Mouse (Mus musculus) layer of hippocampus, adult 8-10 months (tissue): ENCODE measurements around the gene Haus4. TPM values are rescaled to one million over a fixed set of nuclear protein-coding genes. Genes with fewer than 3 reads are reported as not detected.

Source experiments
- DNase-seq, 2 experiments: peaks; one replicate each; pipeline ENCODE4 v3.0.0; 2022; ENCODE audit warnings: low spot score in 2 of 2
- total RNA-seq, 4 experiments: library from RNA; stranded (reverse); gene quantifications; 2 replicates each; pipeline ENCODE4 v1.2.4; 2022

Gene Haus4
- total RNA-seq, 4 experiments from 2014 or later, result 3.6 to 9.7 (median 4.9) TPM

DNA sequence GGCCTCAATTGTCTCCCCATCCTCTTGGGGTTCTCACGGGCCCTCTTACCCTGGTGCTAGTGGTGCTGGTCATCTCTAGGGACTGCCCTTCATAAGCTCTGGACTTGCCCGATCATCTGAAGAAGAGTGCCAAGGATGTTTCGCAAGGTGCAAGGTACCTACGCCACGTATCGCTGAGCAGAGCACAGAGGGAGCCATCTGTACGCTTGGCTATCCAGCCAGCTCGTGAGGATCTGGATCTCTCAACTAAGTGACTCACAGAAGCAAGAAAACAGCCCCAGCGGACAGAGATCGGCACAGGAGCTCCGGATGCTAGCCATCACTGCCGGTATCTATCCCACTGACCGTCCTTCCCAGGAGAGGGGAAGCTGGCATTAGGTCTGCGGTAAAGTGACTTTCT, 57.7 kb downstream of the Haus4 start:
- no peak for DNase-seq

DNA sequence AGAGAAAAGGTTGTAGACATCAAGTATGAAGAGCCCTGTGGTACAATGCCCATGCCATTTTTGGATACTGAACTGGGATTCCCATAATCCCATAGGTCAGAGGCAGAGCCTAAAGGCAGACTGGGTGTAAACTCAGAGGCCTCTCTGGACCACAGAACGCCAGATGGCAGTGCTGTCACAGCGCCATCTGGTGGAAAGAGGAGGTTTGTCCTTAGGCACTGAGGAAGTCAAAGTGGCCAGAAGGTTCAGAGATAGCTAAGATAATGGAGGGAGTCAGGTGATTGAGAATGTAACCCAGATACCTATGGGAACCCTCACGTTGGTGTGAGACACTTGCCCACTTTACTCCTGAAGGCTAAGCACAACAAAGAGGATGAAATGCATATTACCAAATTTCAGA, 60.2 kb downstream of the Haus4 start:
- peak in 1 of 2 experiments; percentile 72 for DNase-seq

DNA sequence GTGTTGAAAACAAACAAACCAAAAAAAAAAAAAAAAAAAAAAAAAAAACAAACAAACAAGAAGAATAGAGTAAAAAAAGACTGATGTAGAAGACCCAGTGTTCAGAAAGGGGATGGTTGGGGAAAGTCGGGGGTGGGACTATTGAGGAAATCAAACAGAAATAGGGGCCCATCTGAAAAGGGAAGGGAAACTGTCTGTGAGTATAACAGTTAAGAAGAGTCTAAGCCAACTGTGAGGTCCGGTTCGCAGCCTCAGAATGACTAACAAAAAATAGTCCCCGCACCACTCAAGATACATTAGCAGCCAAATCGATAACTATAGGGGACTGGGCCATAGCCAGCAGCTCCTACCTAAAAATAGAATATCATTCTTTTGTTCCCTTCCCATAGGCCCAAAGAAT, 61.2 kb downstream of the Haus4 start:
- no peak for DNase-seq

DNA sequence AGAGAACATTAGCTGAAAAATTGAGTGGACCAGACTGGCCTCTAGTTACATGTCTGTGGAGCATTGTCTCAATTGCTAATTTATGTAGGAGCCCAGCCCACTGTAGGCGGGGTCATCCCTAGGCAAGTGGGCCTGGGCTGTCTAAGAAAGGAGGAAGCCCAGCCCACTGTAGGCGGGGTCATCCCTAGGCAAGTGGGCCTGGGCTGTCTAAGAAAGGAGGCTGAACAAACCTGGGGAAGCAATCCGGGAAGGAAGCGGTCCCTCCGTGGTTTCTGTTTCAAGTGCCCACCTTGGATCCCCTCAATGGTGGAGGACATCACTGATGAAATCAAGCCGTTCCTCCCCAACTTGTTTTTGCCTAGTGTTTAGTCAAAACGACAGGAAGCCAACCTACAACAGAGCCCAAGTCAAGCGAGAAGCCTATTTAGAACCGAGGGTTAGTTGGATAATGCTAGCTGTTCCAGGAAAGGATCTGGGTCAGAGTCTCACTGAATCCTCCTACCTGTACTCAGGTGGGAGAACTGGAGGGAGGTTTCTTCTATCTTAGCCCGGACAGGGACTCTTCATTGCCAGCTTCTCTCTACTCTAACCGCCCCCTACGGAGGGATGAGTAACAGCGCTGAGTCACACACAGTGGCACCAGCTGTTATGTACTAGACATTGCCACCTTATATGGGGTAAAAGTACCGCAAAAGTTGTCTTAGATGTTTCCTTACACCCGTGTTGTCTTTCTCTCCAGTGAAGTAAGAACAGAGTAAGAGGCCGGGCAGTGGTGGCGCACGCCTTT, 61.9 kb downstream of the Haus4 start:
- no peak for DNase-seq

Other genes with a start within 250 kb of the Haus4 start
- 10 to 100 TPM; 50.0 to 56.6 (median 53.4) TPM for gene Oxa1l, start 193.8 kb downstream of the Haus4 start, total RNA-seq
- gene Slc7a7, start 136.8 kb downstream of the Haus4 start, total RNA-seq, result 1 to 10 TPM; 2.0 to 6.5 (median 3.3) TPM
- 100 to 1,000 TPM in 2 of 4 experiments, 10 to 100 TPM in 2; 88.3 to 116 (median 96.6) TPM for gene Mrpl52, start 127.7 kb downstream of the Haus4 start, total RNA-seq
- gene Mmp14, start 123.0 kb downstream of the Haus4 start, total RNA-seq, result 10 to 100 TPM; 10.3 to 16.0 (median 13.4) TPM
- 10 to 100 TPM; 32.0 to 44.8 (median 36.7) TPM for gene Lrp10, start 90.5 kb downstream of the Haus4 start, total RNA-seq
- gene Rem2, start 78.5 kb downstream of the Haus4 start, total RNA-seq, result 10 to 100 TPM; 15.7 to 25.1 (median 18.7) TPM
- 10 to 100 TPM; 47.0 to 58.2 (median 51.9) TPM for gene Prmt5, start 37.1 kb downstream of the Haus4 start, total RNA-seq
- gene Ajuba, start 22.9 kb upstream of the Haus4 start, total RNA-seq, result 1 to 10 TPM; 1.3 to 2.7 (median 1.9) TPM
- gene 4931414P19Rik, start 51.4 kb upstream of the Haus4 start, total RNA-seq, result 1 to 10 TPM; 4.4 to 7.8 (median 6.1) TPM
- 100 to 1,000 TPM; 179 to 205 (median 193) TPM for gene Psmb5, start 63.4 kb upstream of the Haus4 start, total RNA-seq
- gene Psmb11, start 66.8 kb upstream of the Haus4 start, total RNA-seq, result under 1 TPM in 3 of 4 experiments, not detected in 1; 0.14 to 0.51 (median 0.23) TPM
- not detected for gene Gm17606, start 86.3 kb upstream of the Haus4 start, total RNA-seq
- 10 to 100 TPM; 16.0 to 24.1 (median 20.7) TPM for gene Cdh24, start 86.7 kb upstream of the Haus4 start, total RNA-seq
- gene 1700123O20Rik, start 131.6 kb upstream of the Haus4 start, total RNA-seq, result 10 to 100 TPM; 17.9 to 27.8 (median 23.7) TPM
- 100 to 1,000 TPM; 190 to 255 (median 232) TPM for gene Acin1, start 132.3 kb upstream of the Haus4 start, total RNA-seq
- under 1 TPM in 1 of 4 experiments, not detected in 3; 0.18 TPM for gene Gm29776, start 144.2 kb upstream of the Haus4 start, total RNA-seq
- not detected for gene Cebpe, start 157.6 kb upstream of the Haus4 start, total RNA-seq
- gene Slc7a8, start 227.3 kb upstream of the Haus4 start, total RNA-seq, result 10 to 100 TPM; 49.8 to 67.2 (median 58.5) TPM